Mouse (Mus musculus): ENCODE measurements around the gene Nhs. TPM values are rescaled to one million over a fixed set of nuclear protein-coding genes. Genes with fewer than 3 reads are reported as not detected.

The Nhs gene
- total and polyA plus RNA-seq, 3 experiments, result 0.04 to 0.30 (median 0.12) TPM

DNA sequence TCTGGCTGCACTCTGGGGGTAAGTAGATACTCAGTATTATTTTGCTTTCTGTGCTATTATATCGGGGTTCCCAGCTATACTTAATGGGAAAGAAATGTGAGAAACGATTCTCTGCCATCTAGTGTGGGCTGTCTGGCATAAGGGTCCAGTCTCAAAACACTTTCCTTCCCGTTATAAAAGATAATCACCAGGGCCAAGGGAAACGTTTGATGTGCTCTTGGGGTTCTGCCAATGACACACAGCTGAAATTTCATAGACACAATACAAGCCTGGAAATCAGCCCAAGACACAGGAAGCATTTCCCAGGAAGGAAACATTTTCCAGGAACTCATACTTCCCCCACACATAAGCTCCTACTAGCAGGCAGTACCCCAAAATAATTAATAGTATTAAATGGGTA lies 61.2 kb downstream of the Nhs start:
- H3K27me3 ChIP-seq (replicated peaks), result no peaks in the 10 kb centered on the region
- no peaks in the 10 kb centered on the region for H3K4me1 ChIP-seq (ENCODE audit: control insufficient read depth in 1 of 2, insufficient read depth in 2 of 2)
- H3K36me3 ChIP-seq (replicated peaks in 1 of 2; ENCODE audit: control insufficient read depth in 1 of 2, insufficient read depth in 1 of 2, low read length in 1 of 2), result no peaks in the 10 kb centered on the region
- no peak for DNase-seq (ENCODE audit: extremely low read depth)
- TF ChIP-seq EP300 (IDR thresholded peaks at IDR 0.05; ENCODE audit: low read length), result no peak
- no peak for TF ChIP-seq TCF12 (IDR thresholded peaks at IDR 0.05; ENCODE audit: low read depth, low read length)
- no peak for TF ChIP-seq RCOR1 (conservative IDR thresholded peaks at IDR 0.05; ENCODE audit: low read depth, low read length)
- TF ChIP-seq E2F4 (IDR thresholded peaks at IDR 0.05; ENCODE audit: insufficient replicate concordance, low read depth, low read length), result no peak
- no peak for TF ChIP-seq SMC3 (IDR thresholded peaks at IDR 0.05; ENCODE audit: low read depth, low read length)
- no peak for TF ChIP-seq UBTF (IDR thresholded peaks at IDR 0.05; ENCODE audit: low read depth, low read length)
- no peak for TF ChIP-seq SIN3A (IDR thresholded peaks at IDR 0.05; ENCODE audit: low read length)
- TF ChIP-seq MYC (IDR thresholded peaks at IDR 0.05; ENCODE audit: low read depth, low read length), result no peak
- TF ChIP-seq CHD2 (IDR thresholded peaks at IDR 0.05; ENCODE audit: low read length), result no peak
- TF ChIP-seq BHLHE40 (IDR thresholded peaks at IDR 0.05; ENCODE audit: low read depth, low read length), result no peak
- no peak for TF ChIP-seq USF2 (conservative IDR thresholded peaks at IDR 0.05; ENCODE audit: low read depth, low read length)
- no peak for TF ChIP-seq NELFE (IDR thresholded peaks at IDR 0.05; ENCODE audit: low read depth, low read length)
- TF ChIP-seq IRF4 (IDR thresholded peaks at IDR 0.05; ENCODE audit: low read depth, low read length), result no peak
- no peak for TF ChIP-seq KAT2A (IDR thresholded peaks at IDR 0.05; ENCODE audit: insufficient replicate concordance, low read length)
- TF ChIP-seq ELF1 (IDR thresholded peaks at IDR 0.05; ENCODE audit: low read depth, low read length), result no peak
- TF ChIP-seq TBP (conservative IDR thresholded peaks at IDR 0.05; ENCODE audit: low read depth, low read length), result no peak
- TF ChIP-seq POLR2A (IDR thresholded peaks at IDR 0.05; ENCODE audit: low read depth, low read length), result no peak
- no peak for TF ChIP-seq MAFK (IDR thresholded peaks at IDR 0.05; ENCODE audit: insufficient replicate concordance, low read length)
- TF ChIP-seq HCFC1 (IDR thresholded peaks at IDR 0.05; ENCODE audit: low read depth, low read length), result no peak
- in situ Hi-C loops (cut with MboI; ENCODE audit: low pct_ligation_motif_present, low pct_unique_long_range_greater_than_20kb, low sequenced_read_pairs), result no loop called here
- no peaks in the 10 kb centered on the region for H3K9me3 ChIP-seq (replicated peaks; ENCODE audit: low read length)
- H3K9ac ChIP-seq (ENCODE audit: insufficient read depth, low read depth), result no peak overlapping the region
- H3K79me2 ChIP-seq (replicated peaks; ENCODE audit: control insufficient read depth, extremely low read depth, insufficient read depth, poor library complexity, severe bottlenecking), result no peaks in the 10 kb centered on the region
- no peak overlapping the region for H3K4me3 ChIP-seq (replicated peaks in 1 of 3; ENCODE audit: low read depth in 2 of 3, low read length in 2 of 3, poor library complexity in 1 of 3)
- dilution Hi-C loops (cut with MboI; ENCODE audit: extremely low pct_ligation_motif_present, extremely low pct_unique_long_range_greater_than_20kb, low sequenced_read_pairs), result no loop called here
- no peak overlapping the region for H3K4me2 ChIP-seq (ENCODE audit: insufficient read depth, low read depth, poor library complexity, severe bottlenecking)
- H3K27ac ChIP-seq (ENCODE audit: insufficient read depth, low read depth), result no peak overlapping the region

GRCm38 (mm10) chrX:162087291-162087690 lies 72.2 kb downstream of the Nhs start:
- Histone ChIP-seq H3K9ac (ENCODE audit: insufficient read depth, low read depth) (no peak overlapping the region), H3K9me3 (replicated peaks; ENCODE audit: low read length) (no peaks in the 10 kb centered on the region), H3K79me2 (replicated peaks; ENCODE audit: control insufficient read depth, extremely low read depth, insufficient read depth, poor library complexity, severe bottlenecking) (no peaks in the 10 kb centered on the region), H3K27me3 (replicated peaks) (no peaks in the 10 kb centered on the region), H3K4me3 (replicated peaks in 1 of 3; ENCODE audit: low read depth in 2 of 3, low read length in 2 of 3, poor library complexity in 1 of 3) (no peak overlapping the region), H3K36me3 (replicated peaks in 1 of 2; ENCODE audit: control insufficient read depth in 1 of 2, insufficient read depth in 1 of 2, low read length in 1 of 2) (no peaks in the 10 kb centered on the region), H3K27ac (ENCODE audit: insufficient read depth, low read depth) (no peak overlapping the region), H3K4me2 (ENCODE audit: insufficient read depth, low read depth, poor library complexity, severe bottlenecking) (no peak overlapping the region), H3K4me1 (ENCODE audit: control insufficient read depth in 1 of 2, insufficient read depth in 2 of 2) (no peaks in the 10 kb centered on the region)
- TF ChIP-seq RCOR1 (conservative IDR thresholded peaks at IDR 0.05; ENCODE audit: low read depth, low read length), result no peak
- TF ChIP-seq ZNF384 (IDR thresholded peaks at IDR 0.05; ENCODE audit: low read depth, low read length), result no peak
- no peak for TF ChIP-seq HCFC1 (IDR thresholded peaks at IDR 0.05; ENCODE audit: low read depth, low read length)
- no peak for TF ChIP-seq NELFE (IDR thresholded peaks at IDR 0.05; ENCODE audit: low read depth, low read length)
- TF ChIP-seq JUND (conservative IDR thresholded peaks at IDR 0.05; ENCODE audit: low read depth, low read length), result no peak
- no peak for TF ChIP-seq PAX5 (IDR thresholded peaks at IDR 0.05; ENCODE audit: low read length)
- TF ChIP-seq GABPA (IDR thresholded peaks at IDR 0.05; ENCODE audit: insufficient replicate concordance, low read depth, low read length), result no peak
- no peak for DNase-seq (ENCODE audit: extremely low read depth)
- dilution Hi-C loops (cut with MboI; ENCODE audit: extremely low pct_ligation_motif_present, extremely low pct_unique_long_range_greater_than_20kb, low sequenced_read_pairs), result no loop called here
- in situ Hi-C loops (cut with MboI; ENCODE audit: low pct_ligation_motif_present, low pct_unique_long_range_greater_than_20kb, low sequenced_read_pairs), result no loop called here
